Mouse (Mus musculus) G1E-ER4 (cell line): ENCODE data around the gene Dhrs11. TPM values are rescaled to one million over a fixed set of nuclear protein-coding genes. Genes with fewer than 3 reads are reported as not detected.

Experiments
- GATA1 ChIP-seq: IDR thresholded peaks from one replicate; pipeline ENCODE4 v1.8.0; 2012; ENCODE audit warnings: low read length, inconsistent platforms
- polyA plus RNA-seq: library from polyadenylated mRNA; stranded (reverse); fragments of >175 nt; gene quantifications from 2 replicates; pipeline ENCODE4 v1.2.3, GENCODE M21; 2012

Gene Dhrs11
- polyA plus RNA-seq, 1 experiment, result 10.5 TPM

GRCm38 (mm10) chr11:84794496-84795113, 34.2 kb downstream of the Dhrs11 start:
- no peak for TF ChIP-seq GATA1

GRCm38 (mm10) chr11:84793545-84793944, 35.2 kb downstream of the Dhrs11 start:
- TF ChIP-seq GATA1, result no peak

GRCm38 (mm10) chr11:84790383-84790782, 38.4 kb downstream of the Dhrs11 start:
- no peak for TF ChIP-seq GATA1

GRCm38 (mm10) chr11:84780143-84780870, 48.5 kb downstream of the Dhrs11 start:
- TF ChIP-seq GATA1, result no peak

GRCm38 (mm10) chr11:84775560-84775959, 53.2 kb downstream of the Dhrs11 start:
- no peak for TF ChIP-seq GATA1

- TF ChIP-seq GATA1, result no peak
These were observed 53.8 kb downstream of the Dhrs11 start for GRCm38 (mm10) chr11:84774870-84775514.

Other genes starting within 250 kb of the Dhrs11 start
- 8.5 and 9.2 TPM in 2 replicates for gene Mrm1, start 9.5 kb downstream of the Dhrs11 start, polyA plus RNA-seq
- 124 and 164 TPM in 2 replicates for gene Ggnbp2, start 41.8 kb upstream of the Dhrs11 start, polyA plus RNA-seq
- gene Myo19, start 51.2 kb upstream of the Dhrs11 start, polyA plus RNA-seq, result 22.4 and 26.4 TPM in 2 replicates
- 2.8 and 3.8 TPM in 2 replicates for gene Pigw, start 51.3 kb upstream of the Dhrs11 start, polyA plus RNA-seq
- gene Znhit3, start 87.4 kb upstream of the Dhrs11 start, polyA plus RNA-seq, result 1.4 and 1.6 TPM in 2 replicates
- gene Car4, start 128.8 kb upstream of the Dhrs11 start, polyA plus RNA-seq, result not detected in 2 replicates